Mouse (Mus musculus) G1E (cell line): ENCODE data around the gene Ccpg1os. TPM values are rescaled to one million over a fixed set of nuclear protein-coding genes. Genes with fewer than 3 reads are reported as not detected.

Experiments used
- ATAC-seq: 2 replicates; pipeline ENCODE4 v1.8.0; 2016; ENCODE audit warnings: mild to moderate bottlenecking; ENCODE audit not compliant: insufficient number of reproducible peaks, poor library complexity, low FRiP score, severe bottlenecking; ENCODE audit errors: extremely low read depth
- DNase-seq: peaks from one replicate; pipeline ENCODE4 v3.0.0; 2012; ENCODE audit warnings: low spot score
- H3K27me3 ChIP-seq: 2 replicates; pipeline ENCODE4 v1.6.1; 2012; ENCODE audit warnings: mild to moderate bottlenecking, low read length, inconsistent platforms; ENCODE audit not compliant: insufficient read depth
- H3K36me3 ChIP-seq: replicated peaks from 2 replicates; pipeline ENCODE3; 2012; ENCODE audit warnings: mild to moderate bottlenecking, inconsistent platforms
- H3K4me1 ChIP-seq: 2 replicates; pipeline ENCODE4 v1.6.1; 2012; ENCODE audit warnings: low read depth, low read length, inconsistent platforms, mixed read lengths; ENCODE audit not compliant: insufficient read depth
- H3K4me3 ChIP-seq: 2 replicates; pipeline ENCODE4 v1.5.1; 2012; ENCODE audit warnings: low read depth, mild to moderate bottlenecking, inconsistent platforms, low read length, moderate library complexity, mixed read lengths
- H3K9me3 ChIP-seq: replicated peaks from 2 replicates; pipeline ENCODE4 v1.6.1; 2012; ENCODE audit warnings: inconsistent platforms
- CTCF ChIP-seq: IDR thresholded peaks from 2 replicates; pipeline ENCODE4 v1.5.1; 2012; ENCODE audit warnings: low read depth, low read length, inconsistent platforms, mixed read lengths
- GATA1 ChIP-seq: IDR thresholded peaks from 2 replicates; pipeline ENCODE4 v1.6.1; 2012; ENCODE audit warnings: borderline replicate concordance, low read length, inconsistent platforms, mixed read lengths
- GATA2 ChIP-seq: IDR thresholded peaks from 2 replicates; pipeline ENCODE4 v1.6.1; 2012; ENCODE audit warnings: low read depth, low read length, inconsistent platforms, borderline replicate concordance
- POLR2AphosphoS5 ChIP-seq: IDR thresholded peaks from 2 replicates; pipeline ENCODE4 v1.6.1; 2012; ENCODE audit warnings: low read depth, low read length, inconsistent platforms; ENCODE audit not compliant: insufficient replicate concordance
- TAL1 ChIP-seq: conservative IDR thresholded peaks from 2 replicates; pipeline ENCODE4 v1.6.1; 2012; ENCODE audit warnings: low read depth, low read length, inconsistent platforms, mixed read lengths
- polyA plus RNA-seq: library from polyadenylated mRNA; stranded (reverse); fragments of >175 nt; gene quantifications from 2 replicates; pipeline ENCODE4 v1.2.3, GENCODE M21; 2012
- total RNA-seq, 2 experiments: library from RNA; stranded (forward) in 1 of 2; stranded (reverse) in 1 of 2; fragments of 200-1000 nt in 1 of 2; fragments of >200 nt in 1 of 2; fragmentation: Nextera tagmentation in 1 of 2; gene quantifications; 2 replicates each; pipeline ENCODE4 v1.2.3; 2014 to 2017

Gene Ccpg1os
- total and polyA plus RNA-seq, 3 experiments = 1.2 to 30.3 (median 17.9) TPM

- H3K4me3 ChIP-seq = no peak overlapping the region
- DNase-seq (no peak), ATAC-seq (no peak)
- H3K36me3 ChIP-seq = peaks cover 89% of the 10 kb centered on the region
- no peak for TF ChIP-seq CTCF
- no peak for TF ChIP-seq TAL1
- no peak for TF ChIP-seq GATA2
- no peak for TF ChIP-seq GATA1
- no peak for TF ChIP-seq POLR2AphosphoS5
- H3K27me3 ChIP-seq = no peaks in the 10 kb centered on the region
- H3K4me1 ChIP-seq = no peaks in the 10 kb centered on the region
- no peaks in the 10 kb centered on the region for H3K9me3 ChIP-seq
Measured at GRCm38 (mm10) chr9:73019841-73020240, 34.7 kb upstream of the Ccpg1os start.

GRCm38 (mm10) chr9:73014724-73015123 lies 29.5 kb upstream of the Ccpg1os start:
- Histone ChIP-seq H3K4me1 (no peaks in the 10 kb centered on the region), H3K27me3 (no peaks in the 10 kb centered on the region), H3K36me3 (peaks cover 88% of the 10 kb centered on the region), H3K9me3 (no peaks in the 10 kb centered on the region), H3K4me3 (no peak overlapping the region)
- ATAC-seq (no peak), DNase-seq (no peak)
- no peak for TF ChIP-seq CTCF
- no peak for TF ChIP-seq GATA2
- no peak for TF ChIP-seq GATA1

- Histone ChIP-seq H3K27me3 (no peaks in the 10 kb centered on the region), H3K4me1 (no peaks in the 10 kb centered on the region), H3K4me3 (no peak overlapping the region), H3K36me3 (peaks cover 73% of the 10 kb centered on the region), H3K9me3 (no peaks in the 10 kb centered on the region)
- ATAC-seq = no peak
- DNase-seq = no peak
- TF ChIP-seq CTCF (no peak), TAL1 (no peak), GATA2 (no peak), GATA1 (no peak), POLR2AphosphoS5 (no peak)
Measured at GRCm38 (mm10) chr9:73012629-73013028, 27.4 kb upstream of the Ccpg1os start.

- ATAC-seq (no peak), DNase-seq (no peak)
- H3K4me1 ChIP-seq = no peaks in the 10 kb centered on the region
- TF ChIP-seq GATA1 (no peak), POLR2AphosphoS5 (no peak), CTCF (no peak), TAL1 (no peak), GATA2 (no peak)
- peaks cover 55% of the 10 kb centered on the region for H3K36me3 ChIP-seq
- H3K27me3 ChIP-seq = no peaks in the 10 kb centered on the region
- no peak overlapping the region for H3K4me3 ChIP-seq
- no peaks in the 10 kb centered on the region for H3K9me3 ChIP-seq
Measured at GRCm38 (mm10) chr9:73008384-73008783, 23.2 kb upstream of the Ccpg1os start.

- DNase-seq (no peak), ATAC-seq (no peak)
- TF ChIP-seq CTCF = no peak
- TF ChIP-seq TAL1 = no peak
- no peak for TF ChIP-seq POLR2AphosphoS5
- no peak for TF ChIP-seq GATA2
- no peak for TF ChIP-seq GATA1
- H3K36me3 ChIP-seq = peaks cover 45% of the 10 kb centered on the region
- H3K4me3 ChIP-seq = no peak overlapping the region
- no peaks in the 10 kb centered on the region for H3K9me3 ChIP-seq
- H3K27me3 ChIP-seq = no peaks in the 10 kb centered on the region
- H3K4me1 ChIP-seq = no peaks in the 10 kb centered on the region
Measured at GRCm38 (mm10) chr9:73006175-73006574, 21.0 kb upstream of the Ccpg1os start.

GRCm38 (mm10) chr9:73005106-73005505 lies 19.9 kb upstream of the Ccpg1os start:
- no peak for TF ChIP-seq POLR2AphosphoS5
- no peak for TF ChIP-seq GATA2
- no peak for TF ChIP-seq TAL1
- no peak for TF ChIP-seq CTCF
- no peak for TF ChIP-seq GATA1

GRCm38 (mm10) chr9:73004076-73004475 lies 18.9 kb upstream of the Ccpg1os start:
- no peaks in the 10 kb centered on the region for H3K27me3 ChIP-seq
- no peak overlapping the region for H3K4me3 ChIP-seq
- H3K9me3 ChIP-seq = no peaks in the 10 kb centered on the region
- no peaks in the 10 kb centered on the region for H3K4me1 ChIP-seq
- TF ChIP-seq CTCF (no peak), POLR2AphosphoS5 (no peak), GATA1 (no peak), GATA2 (no peak), TAL1 (no peak)
- ATAC-seq (no peak), DNase-seq (no peak)
- peaks cover 33% of the 10 kb centered on the region for H3K36me3 ChIP-seq

More at GRCm38 (mm10) chr9:73005106-73005505, 19.9 kb upstream of the Ccpg1os start:
- ATAC-seq = no peak
- no peaks in the 10 kb centered on the region for H3K27me3 ChIP-seq
- no peak overlapping the region for H3K4me3 ChIP-seq
- H3K9me3 ChIP-seq = no peaks in the 10 kb centered on the region
- no peaks in the 10 kb centered on the region for H3K4me1 ChIP-seq
- DNase-seq = no peak
- peaks cover 39% of the 10 kb centered on the region for H3K36me3 ChIP-seq
